ENCODE assay signal across 25 mouse cellular contexts in genomic region chr7:84333996-84334395, GRCm38 (mm10).
DNase-seq lines count a peak whose midpoint lies in the region; ATAC-seq and TF ChIP-seq lines count a peak whose summit lies in the region.
"Had no signal": no experiment of that assay in that cellular context is flagged by ENCODE, and none has a peak within 500 bp of the region (broad histone marks: within the 10 kb centered on the region; RNA-seq: fewer than 3 reads in every experiment).

No protein-coding gene starts in this region.

- no peak for DNase-seq in embryonic facial prominence, embryonic 10.5 days (ENCODE audit: low spot score)
- DNase-seq in heart, adult 11 months, result no peak
- peak; percentile 79 for DNase-seq in Muller cell, postnatal 12 days (ENCODE audit: inconsistent ontology term)
- no peak for DNase-seq in adrenal gland, postnatal 25 days
- DNase-seq: adrenal gland, adult 8-10 months; cerebellum, adult 11 months; cerebellum, adult 9-11 months; gastrocnemius, postnatal 10 days; heart, postnatal 4 days; kidney, adult 2 months; layer of hippocampus, adult 9-11 months; liver; right cerebral cortex, adult 18-20 months; right cerebral cortex, postnatal 4 days; thymus, postnatal 14 days had no signal

- H3K4me1 ChIP-seq in embryonic facial prominence, embryonic 13.5 days, result peaks cover 61% of the 10 kb centered on the region
- peaks cover 8% of the 10 kb centered on the region for H3K4me1 ChIP-seq in embryonic facial prominence, embryonic 10.5 days
- peaks cover 93% of the 10 kb centered on the region for H3K4me1 ChIP-seq in heart, embryonic 13.5 days
- H3K4me1 ChIP-seq in embryonic fibroblast, embryonic 13.5 days (ENCODE audit: control insufficient read depth, insufficient read depth, low read length), result peaks cover 55% of the 10 kb centered on the region
- H3K4me1 ChIP-seq: liver, embryonic 15.5 days had no signal

- H3K27me3 ChIP-seq in embryonic facial prominence, embryonic 13.5 days, result no peaks in the 10 kb centered on the region
- H3K27me3 ChIP-seq in embryonic facial prominence, embryonic 10.5 days (replicated peaks; ENCODE audit: low read depth, poor library complexity, severe bottlenecking), result no peaks in the 10 kb centered on the region
- no peaks in the 10 kb centered on the region for H3K27me3 ChIP-seq in heart, embryonic 13.5 days (replicated peaks)
- H3K27me3 ChIP-seq: liver, embryonic 15.5 days; lung, embryonic 15.5 days; neural tube, embryonic 15.5 days had no signal

- no peak overlapping the region for H3K4me3 ChIP-seq in embryonic facial prominence, embryonic 13.5 days
- no peak overlapping the region for H3K4me3 ChIP-seq in embryonic facial prominence, embryonic 10.5 days
- no peak overlapping the region for H3K4me3 ChIP-seq in heart, embryonic 13.5 days
- H3K4me3 ChIP-seq in embryonic fibroblast, embryonic 13.5 days (ENCODE audit: insufficient read depth, low read length), result no peak overlapping the region
- H3K4me3 ChIP-seq: limb, embryonic 10.5 days; liver, embryonic 15.5 days; lung, embryonic 15.5 days; neural tube, embryonic 15.5 days had no signal

- H3K27ac ChIP-seq in embryonic facial prominence, embryonic 13.5 days, result 0 out of 2 replicates have a peak overlapping the region, but pooled peaks have one; percentile 62
- no peak overlapping the region for H3K27ac ChIP-seq in embryonic facial prominence, embryonic 10.5 days (replicated peaks)
- H3K27ac ChIP-seq in heart, embryonic 13.5 days (replicated peaks), result peak overlapping the region; percentile 58
- peak overlapping the region; percentile 91 for H3K27ac ChIP-seq in embryonic fibroblast, embryonic 13.5 days (ENCODE audit: insufficient read depth, low read length)
- H3K27ac ChIP-seq: hindbrain, embryonic 14.5 days; limb, embryonic 10.5 days; liver, embryonic 15.5 days; macrophage had no signal

- no peak overlapping the region for H3K4me2 ChIP-seq in embryonic facial prominence, embryonic 13.5 days
- H3K4me2 ChIP-seq in heart, embryonic 13.5 days, result no peak overlapping the region
- H3K4me2 ChIP-seq: hindbrain, embryonic 14.5 days; liver, embryonic 15.5 days; lung, embryonic 15.5 days; neural tube, embryonic 15.5 days had no signal

- H3K36me3 ChIP-seq in embryonic facial prominence, embryonic 13.5 days, result peaks cover 5% of the 10 kb centered on the region; the same call in 1 of the 2 replicates
- peaks cover 39% of the 10 kb centered on the region for H3K36me3 ChIP-seq in embryonic facial prominence, embryonic 10.5 days (replicated peaks)
- no peaks in the 10 kb centered on the region for H3K36me3 ChIP-seq in heart, embryonic 13.5 days
- H3K36me3 ChIP-seq: liver, embryonic 15.5 days; lung, embryonic 15.5 days had no signal

- TF ChIP-seq CTCF in embryonic fibroblast, embryonic 13.5 days (IDR thresholded peaks at IDR 0.05; ENCODE audit: borderline replicate concordance, insufficient read depth, low read length), result no peak

- no peak for ATAC-seq in embryonic facial prominence, embryonic 13.5 days (ENCODE audit: insufficient number of reproducible peaks, insufficient read depth, low FRiP score, low TSS enrichment, low read depth)
- no peak for ATAC-seq in heart, embryonic 13.5 days (ENCODE audit: extremely low read depth, insufficient number of reproducible peaks, low FRiP score, low TSS enrichment)
- ATAC-seq: inflammation-experienced regulatory T-cells, adult 6 months had no signal

- H3K9me3 ChIP-seq in embryonic facial prominence, embryonic 13.5 days, result no peaks in the 10 kb centered on the region
- H3K9me3 ChIP-seq in embryonic facial prominence, embryonic 10.5 days, result no peaks in the 10 kb centered on the region
- no peaks in the 10 kb centered on the region for H3K9me3 ChIP-seq in heart, embryonic 13.5 days
- H3K9me3 ChIP-seq: limb, embryonic 10.5 days; liver, embryonic 15.5 days; lung, embryonic 15.5 days; neural tube, embryonic 15.5 days had no signal

- TF ChIP-seq POLR2A in embryonic fibroblast, embryonic 13.5 days (IDR thresholded peaks at IDR 0.05; ENCODE audit: low read depth, low read length), result peak; percentile 48; the same call in 1 of the 2 replicates

- H3K9ac ChIP-seq in embryonic facial prominence, embryonic 13.5 days, result no peak overlapping the region
- H3K9ac ChIP-seq in heart, embryonic 13.5 days, result no peak overlapping the region
- H3K9ac ChIP-seq: hindbrain, embryonic 14.5 days; liver, embryonic 15.5 days; lung, embryonic 15.5 days; neural tube, embryonic 15.5 days had no signal

- WGBS in embryonic facial prominence, embryonic 13.5 days, result 91% methylated on average over 3 of the region's 3 CpGs
- WGBS in embryonic facial prominence, embryonic 10.5 days, result 90% methylated on average over 3 of the region's 3 CpGs
- 54% methylated on average over 3 of the region's 3 CpGs for WGBS in heart, embryonic 13.5 days
